Mouse (Mus musculus): ENCODE measurements around the gene Prss28.

Prss28 gene

GRCm38 (mm10) chr17:25308346-25308745 lies at the start of gene Prss28:
Gene Prss28, plus strand, starts transcription at chr17:25308646.
- no peak for DNase-seq (ENCODE audit: low spot score in 2 of 2)

GRCm38 (mm10) chr17:25264453-25264852 lies 44.0 kb upstream of the Prss28 start:
- no peak for DNase-seq (ENCODE audit: low spot score in 2 of 2)

- DNase-seq (ENCODE audit: low spot score in 2 of 2) = no peak
Measured at GRCm38 (mm10) chr17:25270795-25271335, 37.6 kb upstream of the Prss28 start.

- DNase-seq (ENCODE audit: low spot score in 2 of 2) = no peak
Measured at GRCm38 (mm10) chr17:25272326-25272725, 36.1 kb upstream of the Prss28 start.

- DNase-seq (ENCODE audit: low spot score in 2 of 2) = peak; percentile 94 to 95
Measured at GRCm38 (mm10) chr17:25272951-25273705, 35.3 kb upstream of the Prss28 start.

- peak; percentile 96 to 97 for DNase-seq (ENCODE audit: low spot score in 2 of 2)
Measured at GRCm38 (mm10) chr17:25273706-25274501, 34.5 kb upstream of the Prss28 start.

GRCm38 (mm10) chr17:25274571-25275346 lies 33.7 kb upstream of the Prss28 start, which contains the start of gene Ube2i:
Gene Ube2i, minus strand, starts transcription at chr17:25274622.
- DNase-seq (ENCODE audit: low spot score in 2 of 2) = no peak

- no peak for DNase-seq (ENCODE audit: low spot score in 2 of 2)
Measured at GRCm38 (mm10) chr17:25275833-25276232, 32.6 kb upstream of the Prss28 start.

GRCm38 (mm10) chr17:25282133-25282532 lies 26.3 kb upstream of the Prss28 start:
- DNase-seq (ENCODE audit: low spot score in 2 of 2) = peak; percentile 40 to 42

GRCm38 (mm10) chr17:25285033-25285432 lies 23.4 kb upstream of the Prss28 start:
- DNase-seq (ENCODE audit: low spot score in 2 of 2) = peak; percentile 62 to 76

- peak; percentile 33 to 39 for DNase-seq (ENCODE audit: low spot score in 2 of 2)
Measured at GRCm38 (mm10) chr17:25288842-25289241, 19.6 kb upstream of the Prss28 start.

- DNase-seq (ENCODE audit: low spot score in 2 of 2) = no peak
Measured at GRCm38 (mm10) chr17:25290411-25290810, 18.0 kb upstream of the Prss28 start.

GRCm38 (mm10) chr17:25293495-25293894 lies 15.0 kb upstream of the Prss28 start:
- no peak for DNase-seq (ENCODE audit: low spot score in 2 of 2)

GRCm38 (mm10) chr17:25294111-25294510 lies 14.3 kb upstream of the Prss28 start:
- no peak for DNase-seq (ENCODE audit: low spot score in 2 of 2)

GRCm38 (mm10) chr17:25298094-25298493 lies 10.4 kb upstream of the Prss28 start, which contains the start of gene Prss34:
Gene Prss34, plus strand, starts transcription at chr17:25298394.
- DNase-seq (ENCODE audit: low spot score in 2 of 2) = no peak

GRCm38 (mm10) chr17:25318354-25318753 lies 9.9 kb downstream of the Prss28 start, which contains the start of gene Prss29:
Gene Prss29, plus strand, starts transcription at chr17:25318654.
- DNase-seq (ENCODE audit: low spot score in 2 of 2) = no peak

GRCm38 (mm10) chr17:25320819-25321218 lies 12.4 kb downstream of the Prss28 start:
- no peak for DNase-seq (ENCODE audit: low spot score in 2 of 2)

- no peak for DNase-seq (ENCODE audit: low spot score in 2 of 2)
Measured at GRCm38 (mm10) chr17:25322930-25323329, 14.5 kb downstream of the Prss28 start.

- DNase-seq (ENCODE audit: low spot score in 2 of 2) = no peak
Measured at GRCm38 (mm10) chr17:25332321-25332720, 23.9 kb downstream of the Prss28 start.

- DNase-seq (ENCODE audit: low spot score in 2 of 2) = peak in 1 of 2 experiments; percentile 33
Measured at GRCm38 (mm10) chr17:25333943-25334342, 25.5 kb downstream of the Prss28 start.

- no peak for DNase-seq (ENCODE audit: low spot score in 2 of 2)
Measured at GRCm38 (mm10) chr17:25338218-25338617, 29.8 kb downstream of the Prss28 start.

- DNase-seq (ENCODE audit: low spot score in 2 of 2) = no peak
Measured at GRCm38 (mm10) chr17:25340003-25340402, 31.6 kb downstream of the Prss28 start.
